Mouse (Mus musculus): ENCODE data around the gene Pigr. TPM values are rescaled to one million over a fixed set of nuclear protein-coding genes. Genes with fewer than 3 reads are reported as not detected.

Gene Pigr
- polyA plus RNA-seq, 1 experiment from 2014 or later: not detected

GRCm38 (mm10) chr1:130798551-130798950, 27.9 kb upstream of the Pigr start:
- DNase-seq (ENCODE audit: low spot score) (no peak), ATAC-seq (ENCODE audit: insufficient number of reproducible peaks, low FRiP score, low TSS enrichment, low read depth) (no peak)
- Histone ChIP-seq H3K27me3 (ENCODE audit: control insufficient read depth, insufficient read depth, low read length) (no peaks in the 10 kb centered on the region), H3K27ac (replicated peaks; ENCODE audit: low read depth, low read length) (no peak overlapping the region), H3K4me1 (ENCODE audit: control insufficient read depth, insufficient read depth, low read length) (no peaks in the 10 kb centered on the region), H3K9ac (ENCODE audit: low read length) (no peak overlapping the region), H3K4me3 (ENCODE audit: low read depth, low read length) (no peak overlapping the region), H3K36me3 (ENCODE audit: control insufficient read depth, insufficient read depth, low read length) (no peaks in the 10 kb centered on the region), H3K9me3 (ENCODE audit: control insufficient read depth, low read length) (no peaks in the 10 kb centered on the region), H3K4me2 (ENCODE audit: low read depth, severe bottlenecking) (no peak overlapping the region)
- 62% methylated on average over 3 of the region's 3 CpGs for WGBS

- Histone ChIP-seq H3K36me3 (ENCODE audit: control insufficient read depth, insufficient read depth, low read length) (no peaks in the 10 kb centered on the region), H3K27me3 (ENCODE audit: control insufficient read depth, insufficient read depth, low read length) (no peaks in the 10 kb centered on the region), H3K4me3 (ENCODE audit: low read depth, low read length) (no peak overlapping the region), H3K27ac (replicated peaks; ENCODE audit: low read depth, low read length) (no peak overlapping the region), H3K4me1 (ENCODE audit: control insufficient read depth, insufficient read depth, low read length) (no peaks in the 10 kb centered on the region), H3K9me3 (ENCODE audit: control insufficient read depth, low read length) (no peaks in the 10 kb centered on the region), H3K9ac (ENCODE audit: low read length) (no peak overlapping the region), H3K4me2 (ENCODE audit: low read depth, severe bottlenecking) (no peak overlapping the region)
- DNase-seq (ENCODE audit: low spot score) (no peak), ATAC-seq (ENCODE audit: insufficient number of reproducible peaks, low FRiP score, low TSS enrichment, low read depth) (no peak)
- 92% methylated on average over 2 of the region's 2 CpGs for WGBS
Observed at GRCm38 (mm10) chr1:130799399-130799798, 27.1 kb upstream of the Pigr start.

- WGBS: 88% methylated on average over 8 of the region's 8 CpGs
- Histone ChIP-seq H3K27me3 (ENCODE audit: control insufficient read depth, insufficient read depth, low read length) (no peaks in the 10 kb centered on the region), H3K4me3 (ENCODE audit: low read depth, low read length) (no peak within 1 kb of the TSS), H3K4me1 (ENCODE audit: control insufficient read depth, insufficient read depth, low read length) (no peaks in the 10 kb centered on the region), H3K27ac (replicated peaks; ENCODE audit: low read depth, low read length) (no peak within 1 kb of the TSS), H3K36me3 (ENCODE audit: control insufficient read depth, insufficient read depth, low read length) (no peaks in the 10 kb centered on the region), H3K9ac (ENCODE audit: low read length) (no peak within 1 kb of the TSS), H3K4me2 (ENCODE audit: low read depth, severe bottlenecking) (no peak within 1 kb of the TSS), H3K9me3 (ENCODE audit: control insufficient read depth, low read length) (no peaks in the 10 kb centered on the region)
- ATAC-seq (ENCODE audit: insufficient number of reproducible peaks, low FRiP score, low TSS enrichment, low read depth): no peak
- no peak for DNase-seq (ENCODE audit: low spot score)
Observed at GRCm38 (mm10) chr1:130800602-130801001, 25.9 kb upstream of the Pigr start, which contains the start of gene Fcamr. Gene Fcamr, plus strand, starts transcription at chr1:130800902.

GRCm38 (mm10) chr1:130801511-130801910, 25.0 kb upstream of the Pigr start:
- no peaks in the 10 kb centered on the region for H3K9me3 ChIP-seq (ENCODE audit: control insufficient read depth, low read length)
- H3K27me3 ChIP-seq (ENCODE audit: control insufficient read depth, insufficient read depth, low read length): no peaks in the 10 kb centered on the region
- no peak overlapping the region for H3K4me3 ChIP-seq (ENCODE audit: low read depth, low read length)
- DNase-seq (ENCODE audit: low spot score): no peak
- H3K4me1 ChIP-seq (ENCODE audit: control insufficient read depth, insufficient read depth, low read length): no peaks in the 10 kb centered on the region
- no peak overlapping the region for H3K4me2 ChIP-seq (ENCODE audit: low read depth, severe bottlenecking)
- H3K36me3 ChIP-seq (ENCODE audit: control insufficient read depth, insufficient read depth, low read length): no peaks in the 10 kb centered on the region
- no peak overlapping the region for H3K27ac ChIP-seq (replicated peaks; ENCODE audit: low read depth, low read length)
- ATAC-seq (ENCODE audit: insufficient number of reproducible peaks, low FRiP score, low TSS enrichment, low read depth): no peak
- WGBS: 67% methylated on average over 2 of the region's 2 CpGs
- no peak overlapping the region for H3K9ac ChIP-seq (ENCODE audit: low read length)

GRCm38 (mm10) chr1:130802976-130803375, 23.5 kb upstream of the Pigr start:
- ATAC-seq (ENCODE audit: insufficient number of reproducible peaks, low FRiP score, low TSS enrichment, low read depth) (no peak), DNase-seq (ENCODE audit: low spot score) (peak; percentile 21)
- Histone ChIP-seq H3K36me3 (ENCODE audit: control insufficient read depth, insufficient read depth, low read length) (no peaks in the 10 kb centered on the region), H3K9me3 (ENCODE audit: control insufficient read depth, low read length) (no peaks in the 10 kb centered on the region), H3K27me3 (ENCODE audit: control insufficient read depth, insufficient read depth, low read length) (no peaks in the 10 kb centered on the region), H3K4me1 (ENCODE audit: control insufficient read depth, insufficient read depth, low read length) (no peaks in the 10 kb centered on the region), H3K4me3 (ENCODE audit: low read depth, low read length) (no peak overlapping the region), H3K4me2 (ENCODE audit: low read depth, severe bottlenecking) (no peak overlapping the region), H3K27ac (replicated peaks; ENCODE audit: low read depth, low read length) (no peak overlapping the region), H3K9ac (ENCODE audit: low read length) (no peak overlapping the region)
- WGBS: 45% methylated on average over 6 of the region's 6 CpGs

GRCm38 (mm10) chr1:130804279-130804678, 22.2 kb upstream of the Pigr start:
- no peaks in the 10 kb centered on the region for H3K27me3 ChIP-seq (ENCODE audit: control insufficient read depth, insufficient read depth, low read length)

GRCm38 (mm10) chr1:130810906-130811305, 15.6 kb upstream of the Pigr start:
- no peak overlapping the region for H3K4me3 ChIP-seq (ENCODE audit: low read depth, low read length)
- no peak overlapping the region for H3K4me2 ChIP-seq (ENCODE audit: low read depth, severe bottlenecking)
- H3K9me3 ChIP-seq (ENCODE audit: control insufficient read depth, low read length): no peaks in the 10 kb centered on the region
- DNase-seq (ENCODE audit: low spot score) (no peak), ATAC-seq (ENCODE audit: insufficient number of reproducible peaks, low FRiP score, low TSS enrichment, low read depth) (no peak)
- H3K27ac ChIP-seq (replicated peaks; ENCODE audit: low read depth, low read length): no peak overlapping the region
- H3K27me3 ChIP-seq (ENCODE audit: control insufficient read depth, insufficient read depth, low read length): no peaks in the 10 kb centered on the region
- H3K4me1 ChIP-seq (ENCODE audit: control insufficient read depth, insufficient read depth, low read length): no peaks in the 10 kb centered on the region
- no peak overlapping the region for H3K9ac ChIP-seq (ENCODE audit: low read length)
- 95% methylated on average over 3 of the region's 3 CpGs for WGBS
- no peaks in the 10 kb centered on the region for H3K36me3 ChIP-seq (ENCODE audit: control insufficient read depth, insufficient read depth, low read length)

More at GRCm38 (mm10) chr1:130804279-130804678, 22.2 kb upstream of the Pigr start:
- H3K4me1 ChIP-seq (ENCODE audit: control insufficient read depth, insufficient read depth, low read length): no peaks in the 10 kb centered on the region
- H3K36me3 ChIP-seq (ENCODE audit: control insufficient read depth, insufficient read depth, low read length): no peaks in the 10 kb centered on the region
- no peak overlapping the region for H3K9ac ChIP-seq (ENCODE audit: low read length)
- H3K4me3 ChIP-seq (ENCODE audit: low read depth, low read length): no peak overlapping the region
- H3K4me2 ChIP-seq (ENCODE audit: low read depth, severe bottlenecking): no peak overlapping the region
- no peak for ATAC-seq (ENCODE audit: insufficient number of reproducible peaks, low FRiP score, low TSS enrichment, low read depth)
- DNase-seq (ENCODE audit: low spot score): peak; percentile 18
- WGBS: 69% methylated on average over 6 of the region's 6 CpGs
- H3K27ac ChIP-seq (replicated peaks; ENCODE audit: low read depth, low read length): no peak overlapping the region
- H3K9me3 ChIP-seq (ENCODE audit: control insufficient read depth, low read length): no peaks in the 10 kb centered on the region

GRCm38 (mm10) chr1:130811316-130811715, 15.2 kb upstream of the Pigr start:
- Histone ChIP-seq H3K27me3 (ENCODE audit: control insufficient read depth, insufficient read depth, low read length) (no peaks in the 10 kb centered on the region), H3K4me2 (ENCODE audit: low read depth, severe bottlenecking) (no peak overlapping the region), H3K36me3 (ENCODE audit: control insufficient read depth, insufficient read depth, low read length) (no peaks in the 10 kb centered on the region), H3K4me3 (ENCODE audit: low read depth, low read length) (no peak overlapping the region), H3K27ac (replicated peaks; ENCODE audit: low read depth, low read length) (no peak overlapping the region), H3K4me1 (ENCODE audit: control insufficient read depth, insufficient read depth, low read length) (no peaks in the 10 kb centered on the region), H3K9ac (ENCODE audit: low read length) (no peak overlapping the region), H3K9me3 (ENCODE audit: control insufficient read depth, low read length) (no peaks in the 10 kb centered on the region)
- no peak for DNase-seq (ENCODE audit: low spot score)
- 75% methylated on average over 17 of the region's 17 CpGs for WGBS
- ATAC-seq (ENCODE audit: insufficient number of reproducible peaks, low FRiP score, low TSS enrichment, low read depth): no peak

- no peak for ATAC-seq (ENCODE audit: insufficient number of reproducible peaks, low FRiP score, low TSS enrichment, low read depth)
- Histone ChIP-seq H3K4me2 (ENCODE audit: low read depth, severe bottlenecking) (no peak overlapping the region), H3K36me3 (ENCODE audit: control insufficient read depth, insufficient read depth, low read length) (no peaks in the 10 kb centered on the region), H3K4me3 (ENCODE audit: low read depth, low read length) (no peak overlapping the region), H3K27ac (replicated peaks; ENCODE audit: low read depth, low read length) (no peak overlapping the region), H3K4me1 (ENCODE audit: control insufficient read depth, insufficient read depth, low read length) (no peaks in the 10 kb centered on the region), H3K27me3 (ENCODE audit: control insufficient read depth, insufficient read depth, low read length) (no peaks in the 10 kb centered on the region), H3K9me3 (ENCODE audit: control insufficient read depth, low read length) (no peaks in the 10 kb centered on the region), H3K9ac (ENCODE audit: low read length) (no peak overlapping the region)
- no peak for DNase-seq (ENCODE audit: low spot score)
- WGBS: 68% methylated on average over 1 of the region's 1 CpGs
Observed at GRCm38 (mm10) chr1:130819737-130820136, 6.7 kb upstream of the Pigr start.

All from limb, embryonic 11.5 days (tissue).